Mouse (Mus musculus): ENCODE results near the gene Cluh.

The Cluh gene

GRCm38 (mm10) chr11:74647966-74648365 is 1.3 kb upstream of the Cluh start:
- no peak for DNase-seq (ENCODE audit: low spot score in 2 of 2)

GRCm38 (mm10) chr11:74648676-74649075 is 619 bp upstream of the Cluh start:
- no peak for DNase-seq (ENCODE audit: low spot score in 2 of 2)

- DNase-seq (ENCODE audit: low spot score in 2 of 2) = peak; percentile 52 to 64
Observed at GRCm38 (mm10) chr11:74649647-74650551, 604 bp downstream of the Cluh start.

- DNase-seq (ENCODE audit: low spot score in 2 of 2) = no peak
Observed at GRCm38 (mm10) chr11:74650576-74651100, 1.3 kb downstream of the Cluh start.

- peak; percentile 62 to 65 for DNase-seq (ENCODE audit: low spot score in 2 of 2)
Observed at GRCm38 (mm10) chr11:74652791-74653191, 3.5 kb downstream of the Cluh start.

- DNase-seq (ENCODE audit: low spot score in 2 of 2) = no peak
Observed at GRCm38 (mm10) chr11:74653385-74653784, 4.1 kb downstream of the Cluh start.

GRCm38 (mm10) chr11:74655941-74656340 is 6.6 kb downstream of the Cluh start:
- DNase-seq (ENCODE audit: low spot score in 2 of 2) = no peak

GRCm38 (mm10) chr11:74660336-74660735 is 11.0 kb downstream of the Cluh start:
- DNase-seq (ENCODE audit: low spot score in 2 of 2) = no peak

GRCm38 (mm10) chr11:74661641-74662040 is 12.3 kb downstream of the Cluh start:
- DNase-seq (ENCODE audit: low spot score in 2 of 2) = peak in 1 of 2 experiments; percentile 19

GRCm38 (mm10) chr11:74662221-74662620 is 12.9 kb downstream of the Cluh start:
- DNase-seq (ENCODE audit: low spot score in 2 of 2) = peak in 1 of 2 experiments; percentile 11

- DNase-seq (ENCODE audit: low spot score in 2 of 2) = no peak
Observed at GRCm38 (mm10) chr11:74664279-74664678, 15.0 kb downstream of the Cluh start.

GRCm38 (mm10) chr11:74664906-74665305 is 15.6 kb downstream of the Cluh start:
- no peak for DNase-seq (ENCODE audit: low spot score in 2 of 2)

- DNase-seq (ENCODE audit: low spot score in 2 of 2) = no peak
Observed at GRCm38 (mm10) chr11:74665631-74666283, 16.5 kb downstream of the Cluh start.

GRCm38 (mm10) chr11:74666284-74666652 is 17.0 kb downstream of the Cluh start:
- DNase-seq (ENCODE audit: low spot score in 2 of 2) = no peak

- no peak for DNase-seq (ENCODE audit: low spot score in 2 of 2)
Observed at GRCm38 (mm10) chr11:74666776-74667581, 17.7 kb downstream of the Cluh start.

- DNase-seq (ENCODE audit: low spot score in 2 of 2) = no peak
Observed at GRCm38 (mm10) chr11:74667582-74668010, 18.3 kb downstream of the Cluh start.

- peak in 1 of 2 experiments; percentile 19 for DNase-seq (ENCODE audit: low spot score in 2 of 2)
Observed at GRCm38 (mm10) chr11:74668466-74668865, 19.2 kb downstream of the Cluh start.

GRCm38 (mm10) chr11:74668971-74669370 is 19.7 kb downstream of the Cluh start:
- no peak for DNase-seq (ENCODE audit: low spot score in 2 of 2)

GRCm38 (mm10) chr11:74670151-74670550 is 20.9 kb downstream of the Cluh start:
- no peak for DNase-seq (ENCODE audit: low spot score in 2 of 2)

GRCm38 (mm10) chr11:74671013-74671412 is 21.7 kb downstream of the Cluh start:
- peak in 1 of 2 experiments; percentile 13 for DNase-seq (ENCODE audit: low spot score in 2 of 2)

- no peak for DNase-seq (ENCODE audit: low spot score in 2 of 2)
Observed at GRCm38 (mm10) chr11:74671839-74672238, 22.5 kb downstream of the Cluh start.

All from right cerebral cortex, postnatal 10 days (tissue).